Mouse (Mus musculus) intestine, embryonic 15.5 days (tissue): ENCODE measurements around the gene Mylip. TPM values are rescaled to one million over a fixed set of nuclear protein-coding genes. Genes with fewer than 3 reads are reported as not detected.
A peak's percentile ranks its signal among the peaks of the same experiment; 100 is the strongest.

ENCODE experiments used
- ATAC-seq: fragments of 200-750 bp; cut with Nextera tagmentation; 2 replicates; pipeline ENCODE4 v1.8.0; 2017; ENCODE audit warnings: moderate TSS enrichment, moderate library complexity
- H3K27ac ChIP-seq: fragments of 300-500 bp; sonication (generic); 2 replicates; pipeline ENCODE4 v1.5.1; 2015; ENCODE audit warnings: mild to moderate bottlenecking, inconsistent platforms
- H3K27me3 ChIP-seq: fragments of 300-500 bp; sonication (generic); replicated peaks from 2 replicates; pipeline ENCODE4 v1.6.1; 2015; ENCODE audit warnings: inconsistent platforms
- H3K36me3 ChIP-seq: fragments of 300-500 bp; sonication (generic); 2 replicates; pipeline ENCODE4 v1.6.1; 2015; ENCODE audit warnings: inconsistent platforms
- H3K4me1 ChIP-seq: fragments of 300-500 bp; sonication (generic); replicated peaks from 2 replicates; pipeline ENCODE4 v1.6.1; 2015; ENCODE audit warnings: inconsistent platforms
- H3K4me2 ChIP-seq: fragments of 300-500 bp; sonication (generic); replicated peaks from 2 replicates; pipeline ENCODE4 v1.6.1; 2015; ENCODE audit warnings: mild to moderate bottlenecking, inconsistent platforms
- H3K4me3 ChIP-seq: fragments of 300-500 bp; sonication (generic); replicated peaks from 2 replicates; pipeline ENCODE4 v1.5.1; 2015; ENCODE audit warnings: inconsistent platforms
- H3K9ac ChIP-seq: fragments of 300-500 bp; sonication (generic); 2 replicates; pipeline ENCODE4 v1.6.1; 2015; ENCODE audit warnings: inconsistent platforms
- H3K9me3 ChIP-seq: fragments of 300-500 bp; sonication (generic); 2 replicates; pipeline ENCODE4 v1.6.1; 2016; ENCODE audit warnings: inconsistent platforms
- WGBS: fragments of 180-500 bp; shearing (Covaris S2); methylation state at CpG from one replicate; pipeline ENCODE4 v1.1.7; 2015; 5-methylcytosine and 5-hydroxymethylcytosine counted together
- polyA plus RNA-seq: library from polyadenylated mRNA; unstranded; fragments of >200 nt; fragmentation: Nextera tagmentation; extraction: Ambion mirVana; gene quantifications from 2 replicates; pipeline ENCODE4 v1.2.1, GENCODE M21; 2015

Mylip gene
- polyA plus RNA-seq, result 6.9 and 7.8 TPM in 2 replicates

- ATAC-seq, result peak; percentile 97
- H3K36me3 ChIP-seq, result no peaks in the 10 kb centered on the region
- H3K27me3 ChIP-seq, result no peaks in the 10 kb centered on the region
- no peaks in the 10 kb centered on the region for H3K9me3 ChIP-seq
- peak within 1 kb of the TSS; percentile 94 for H3K4me2 ChIP-seq
- H3K9ac ChIP-seq, result peak within 1 kb of the TSS; percentile 75
- H3K4me1 ChIP-seq, result peaks cover 16% of the 10 kb centered on the region
- under 1% methylated on average over 79 of the region's 81 CpGs for WGBS
- H3K4me3 ChIP-seq, result peak within 1 kb of the TSS; percentile 77
- peak within 1 kb of the TSS; percentile 40; the same call in 1 of the 2 replicates for H3K27ac ChIP-seq
Measured at GRCm38 (mm10) chr13:45389448-45390311, at the start of gene Mylip. Gene Mylip, plus strand, starts transcription at chr13:45389742.

GRCm38 (mm10) chr13:45341991-45342390 lies 47.6 kb upstream of the Mylip start:
- no peaks in the 10 kb centered on the region for H3K36me3 ChIP-seq
- H3K9me3 ChIP-seq, result no peaks in the 10 kb centered on the region
- 0 out of 2 replicates have a peak, but pooled peaks cover 4% of the 10 kb centered on the region for H3K4me1 ChIP-seq
- H3K4me3 ChIP-seq, result no peak overlapping the region
- no peak overlapping the region for H3K4me2 ChIP-seq
- H3K27me3 ChIP-seq, result no peaks in the 10 kb centered on the region
- H3K27ac ChIP-seq, result no peak overlapping the region
- no peak for ATAC-seq
- H3K9ac ChIP-seq, result no peak overlapping the region

- Histone ChIP-seq H3K9ac (no peak overlapping the region), H3K4me3 (no peak overlapping the region), H3K27ac (no peak overlapping the region), H3K9me3 (no peaks in the 10 kb centered on the region), H3K27me3 (no peaks in the 10 kb centered on the region), H3K36me3 (no peaks in the 10 kb centered on the region), H3K4me2 (no peak overlapping the region), H3K4me1 (0 out of 2 replicates have a peak, but pooled peaks cover 4% of the 10 kb centered on the region)
- 91% methylated on average over 6 of the region's 6 CpGs for WGBS
- no peak for ATAC-seq
Measured at GRCm38 (mm10) chr13:45343541-45343940, 46.0 kb upstream of the Mylip start.

- 61% methylated on average over 4 of the region's 4 CpGs for WGBS
- no peak for ATAC-seq
- Histone ChIP-seq H3K27ac (no peak overlapping the region), H3K4me1 (0 out of 2 replicates have a peak, but pooled peaks cover 4% of the 10 kb centered on the region), H3K4me3 (no peak overlapping the region), H3K36me3 (no peaks in the 10 kb centered on the region), H3K4me2 (no peak overlapping the region), H3K9ac (no peak overlapping the region), H3K9me3 (no peaks in the 10 kb centered on the region), H3K27me3 (no peaks in the 10 kb centered on the region)
Measured at GRCm38 (mm10) chr13:45343966-45344365, 45.6 kb upstream of the Mylip start.

- no peak for ATAC-seq
- no peak overlapping the region for H3K4me3 ChIP-seq
- H3K27me3 ChIP-seq, result no peaks in the 10 kb centered on the region
- H3K27ac ChIP-seq, result no peak overlapping the region
- H3K9me3 ChIP-seq, result no peaks in the 10 kb centered on the region
- no peak overlapping the region for H3K4me2 ChIP-seq
- H3K9ac ChIP-seq, result no peak overlapping the region
- H3K4me1 ChIP-seq, result 0 out of 2 replicates have a peak, but pooled peaks cover 4% of the 10 kb centered on the region
- no peaks in the 10 kb centered on the region for H3K36me3 ChIP-seq
- 30% methylated on average over 14 of the region's 14 CpGs for WGBS
Measured at GRCm38 (mm10) chr13:45345471-45346159, 43.9 kb upstream of the Mylip start.

- H3K27ac ChIP-seq, result no peak overlapping the region
- H3K4me2 ChIP-seq, result no peak overlapping the region
- no peak for ATAC-seq
- H3K4me1 ChIP-seq, result no peaks in the 10 kb centered on the region
- no peak overlapping the region for H3K4me3 ChIP-seq
- H3K27me3 ChIP-seq, result no peaks in the 10 kb centered on the region
- H3K36me3 ChIP-seq, result no peaks in the 10 kb centered on the region
- no peak overlapping the region for H3K9ac ChIP-seq
- no peaks in the 10 kb centered on the region for H3K9me3 ChIP-seq
- 76% methylated on average over 5 of the region's 5 CpGs for whole genome bisulfite sequencing
Measured at GRCm38 (mm10) chr13:45351483-45351882, 38.1 kb upstream of the Mylip start.

GRCm38 (mm10) chr13:45354824-45355223 lies 34.7 kb upstream of the Mylip start:
- no peak for ATAC-seq
- Histone ChIP-seq H3K4me3 (no peak overlapping the region), H3K9ac (no peak overlapping the region), H3K27ac (no peak overlapping the region), H3K4me2 (no peak overlapping the region), H3K4me1 (no peaks in the 10 kb centered on the region), H3K27me3 (no peaks in the 10 kb centered on the region), H3K9me3 (no peaks in the 10 kb centered on the region), H3K36me3 (no peaks in the 10 kb centered on the region)
- WGBS, result 80% methylated on average over 2 of the region's 2 CpGs

- WGBS, result 83% methylated on average over 5 of the region's 5 CpGs
- H3K36me3 ChIP-seq, result no peaks in the 10 kb centered on the region
- no peak overlapping the region for H3K9ac ChIP-seq
- no peak overlapping the region for H3K4me3 ChIP-seq
- ATAC-seq, result no peak
- no peaks in the 10 kb centered on the region for H3K4me1 ChIP-seq
- H3K27me3 ChIP-seq, result no peaks in the 10 kb centered on the region
- H3K9me3 ChIP-seq, result no peaks in the 10 kb centered on the region
- no peak overlapping the region for H3K4me2 ChIP-seq
- H3K27ac ChIP-seq, result no peak overlapping the region
Measured at GRCm38 (mm10) chr13:45358208-45358607, 31.3 kb upstream of the Mylip start.

GRCm38 (mm10) chr13:45358676-45359323 lies 30.7 kb upstream of the Mylip start:
- H3K4me1 ChIP-seq, result no peaks in the 10 kb centered on the region
- H3K27ac ChIP-seq, result no peak overlapping the region
- no peak overlapping the region for H3K9ac ChIP-seq
- H3K9me3 ChIP-seq, result no peaks in the 10 kb centered on the region
- no peaks in the 10 kb centered on the region for H3K27me3 ChIP-seq
- no peak overlapping the region for H3K4me2 ChIP-seq
- no peak overlapping the region for H3K4me3 ChIP-seq
- 47% methylated on average over 13 of the region's 13 CpGs for WGBS
- H3K36me3 ChIP-seq, result no peaks in the 10 kb centered on the region
- ATAC-seq, result no peak

- no peaks in the 10 kb centered on the region for H3K4me1 ChIP-seq
- H3K9me3 ChIP-seq, result no peaks in the 10 kb centered on the region
- H3K36me3 ChIP-seq, result no peaks in the 10 kb centered on the region
- H3K4me3 ChIP-seq, result no peak overlapping the region
- H3K27me3 ChIP-seq, result no peaks in the 10 kb centered on the region
- 78% methylated on average over 10 of the region's 10 CpGs for WGBS
- no peak overlapping the region for H3K4me2 ChIP-seq
- no peak overlapping the region for H3K27ac ChIP-seq
- ATAC-seq, result no peak
- no peak overlapping the region for H3K9ac ChIP-seq
Measured at GRCm38 (mm10) chr13:45365788-45366187, 23.8 kb upstream of the Mylip start.

GRCm38 (mm10) chr13:45371673-45372072 lies 17.9 kb upstream of the Mylip start:
- Histone ChIP-seq H3K4me3 (no peak overlapping the region), H3K27ac (no peak overlapping the region), H3K9me3 (no peaks in the 10 kb centered on the region), H3K4me1 (no peaks in the 10 kb centered on the region), H3K36me3 (no peaks in the 10 kb centered on the region), H3K4me2 (no peak overlapping the region), H3K27me3 (no peaks in the 10 kb centered on the region), H3K9ac (no peak overlapping the region)
- WGBS, result 73% methylated on average over 2 of the region's 2 CpGs
- ATAC-seq, result no peak

- H3K9ac ChIP-seq, result no peak overlapping the region
- WGBS, result 83% methylated on average over 2 of the region's 2 CpGs
Measured at GRCm38 (mm10) chr13:45372456-45372855, 17.1 kb upstream of the Mylip start.

More at GRCm38 (mm10) chr13:45372456-45372855, 17.1 kb upstream of the Mylip start:
- Histone ChIP-seq H3K4me3 (no peak overlapping the region), H3K36me3 (no peaks in the 10 kb centered on the region), H3K4me2 (no peak overlapping the region), H3K4me1 (no peaks in the 10 kb centered on the region), H3K27me3 (no peaks in the 10 kb centered on the region), H3K9me3 (no peaks in the 10 kb centered on the region), H3K27ac (no peak overlapping the region)
- ATAC-seq, result no peak
